Mouse (Mus musculus) liver, embryonic 11.5 days (tissue): ENCODE data around the gene Lypd4. TPM values are rescaled to one million over a fixed set of nuclear protein-coding genes. Genes with fewer than 3 reads are reported as not detected.
A peak's percentile ranks its signal among the peaks of the same experiment; 100 is the strongest.

Experiments used
- ATAC-seq: fragments of 200-750 bp; cut with Nextera tagmentation; replicated peaks from 2 replicates; pipeline ENCODE4 v1.8.0; 2017; ENCODE audit warnings: moderate number of reproducible peaks, mild to moderate bottlenecking, moderate TSS enrichment, moderate library complexity; ENCODE audit not compliant: low FRiP score
- DNase-seq: peaks from one replicate; pipeline ENCODE4 v3.0.0-alpha.2; 2017; ENCODE audit warnings: low spot score
- H3K27ac ChIP-seq: fragments of 300-500 bp; sonication (generic); 2 replicates; pipeline ENCODE4 v1.5.1; 2014; ENCODE audit warnings: mild to moderate bottlenecking, low read depth, low read length, control low read depth
- H3K27me3 ChIP-seq: fragments of 300-500 bp; sonication (generic); replicated peaks from 2 replicates; pipeline ENCODE4 v1.6.1; 2014; ENCODE audit warnings: low read length, mixed read lengths; ENCODE audit not compliant: control insufficient read depth, insufficient read depth
- H3K36me3 ChIP-seq: fragments of 300-500 bp; sonication (generic); 2 replicates; pipeline ENCODE4 v1.6.1; 2014; ENCODE audit warnings: mild to moderate bottlenecking, low read length, moderate library complexity, mixed read lengths; ENCODE audit not compliant: control insufficient read depth, insufficient read depth
- H3K4me1 ChIP-seq: fragments of 300-500 bp; sonication (generic); replicated peaks from 2 replicates; pipeline ENCODE4 v1.6.1; 2014; ENCODE audit warnings: low read length, mixed read lengths; ENCODE audit not compliant: control insufficient read depth, insufficient read depth
- H3K4me2 ChIP-seq: fragments of 300-500 bp; sonication (generic); 2 replicates; pipeline ENCODE4 v1.6.1; 2014; ENCODE audit warnings: mild to moderate bottlenecking, control low read depth, moderate library complexity
- H3K4me3 ChIP-seq: fragments of 300-500 bp; sonication (generic); 2 replicates; pipeline ENCODE4 v1.5.1; 2014; ENCODE audit warnings: low read depth, low read length, control low read depth
- H3K9ac ChIP-seq: fragments of 300-500 bp; sonication (generic); 2 replicates; pipeline ENCODE4 v1.6.1; 2014; ENCODE audit warnings: low read depth, low read length, control low read depth
- H3K9me3 ChIP-seq: fragments of 300-500 bp; sonication (generic); 2 replicates; pipeline ENCODE4 v1.6.1; 2016; ENCODE audit warnings: low read length, inconsistent platforms, mixed read lengths; ENCODE audit not compliant: control insufficient read depth
- WGBS: fragments of 180-500 bp; shearing (Covaris S2); extraction: QIAGEN DNeasy Blood & Tissue Kit; methylation state at CpG from one replicate; pipeline ENCODE4 v1.1.7; 2014; 5-methylcytosine and 5-hydroxymethylcytosine counted together
- polyA plus RNA-seq: library from polyadenylated mRNA; unstranded; fragments of >200 nt; fragmentation: Nextera tagmentation; extraction: Ambion mirVana; gene quantifications from 2 replicates; pipeline ENCODE4 v1.2.1, GENCODE M21; 2014

Gene Lypd4
- polyA plus RNA-seq = not detected in 2 replicates

- Histone ChIP-seq H3K4me2 (no peak within 1 kb of the TSS), H3K4me3 (no peak within 1 kb of the TSS), H3K36me3 (no peaks in the 10 kb centered on the region), H3K27ac (no peak within 1 kb of the TSS), H3K9ac (no peak within 1 kb of the TSS), H3K4me1 (no peaks in the 10 kb centered on the region), H3K9me3 (no peaks in the 10 kb centered on the region), H3K27me3 (peaks cover 12% of the 10 kb centered on the region)
- WGBS = 39% methylated on average over 41 of the region's 41 CpGs
- ATAC-seq (no peak), DNase-seq (no peak)
These were observed at the start of gene Lypd4, which contains the start of gene Dmrtc2 for GRCm38 (mm10) chr7:24869532-24870165. Lypd4 (minus strand) TSS chr7:24869941. Dmrtc2 (plus strand) TSS chr7:24870057.

DNA sequence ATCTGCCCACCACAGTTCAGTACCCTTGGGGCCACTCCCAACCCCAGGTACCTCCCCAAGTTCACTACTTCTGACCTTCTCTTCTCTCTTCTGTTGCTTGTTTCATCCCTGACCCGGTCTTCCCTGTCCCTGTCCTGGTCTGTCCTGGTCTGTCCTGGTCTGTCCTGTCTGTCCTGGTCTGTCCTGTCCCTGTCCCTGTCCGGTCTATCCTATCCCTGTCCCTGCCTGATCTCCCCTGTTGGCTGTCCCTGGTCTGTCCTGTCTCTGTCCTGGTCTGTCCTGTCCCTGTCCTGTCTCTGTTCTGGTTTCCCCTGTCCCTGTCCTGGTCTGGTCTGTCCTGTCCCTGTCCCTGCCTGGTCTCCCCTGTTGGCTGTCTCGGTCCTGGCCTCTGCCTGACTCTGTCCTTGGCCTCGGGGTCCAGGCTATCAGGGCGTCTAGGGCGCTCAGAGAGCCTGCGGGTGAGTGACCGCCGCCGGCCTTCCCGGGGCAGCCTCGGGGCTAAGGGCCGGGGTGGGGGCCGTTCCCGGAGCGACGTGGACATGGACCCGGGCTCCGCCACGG lies 49.1 kb upstream of the Lypd4 start:
- no peak overlapping the region for H3K27ac ChIP-seq
- no peak overlapping the region for H3K9ac ChIP-seq
- ATAC-seq (0 out of 2 replicates have a peak, but pooled peaks have one; percentile 27), DNase-seq (no peak)
- peaks cover 48% of the 10 kb centered on the region for H3K36me3 ChIP-seq
- H3K4me1 ChIP-seq = no peaks in the 10 kb centered on the region
- no peaks in the 10 kb centered on the region for H3K27me3 ChIP-seq
- 89% methylated on average over 20 of the region's 20 CpGs for WGBS
- H3K9me3 ChIP-seq = no peaks in the 10 kb centered on the region
- H3K4me3 ChIP-seq = no peak overlapping the region
- H3K4me2 ChIP-seq = no peak overlapping the region

- no peak overlapping the region for H3K9ac ChIP-seq
- no peak overlapping the region for H3K4me3 ChIP-seq
- H3K9me3 ChIP-seq = no peaks in the 10 kb centered on the region
- no peak for ATAC-seq
- no peak overlapping the region for H3K4me2 ChIP-seq
- H3K4me1 ChIP-seq = peaks cover 5% of the 10 kb centered on the region
- H3K36me3 ChIP-seq = peaks cover 36% of the 10 kb centered on the region
- DNase-seq = no peak
- no peak overlapping the region for H3K27ac ChIP-seq
- no peaks in the 10 kb centered on the region for H3K27me3 ChIP-seq
- WGBS = 93% methylated on average over 14 of the region's 14 CpGs
These were observed 42.7 kb upstream of the Lypd4 start for GRCm38 (mm10) chr7:24912480-24912879.

- no peak for DNase-seq
- peaks cover 20% of the 10 kb centered on the region for H3K36me3 ChIP-seq
- H3K27me3 ChIP-seq = no peaks in the 10 kb centered on the region
- no peak overlapping the region; the same call in 1 of the 2 replicates for H3K27ac ChIP-seq
- WGBS = 29% methylated on average over 13 of the region's 13 CpGs
- ATAC-seq = no peak
- peak overlapping the region; percentile 36 for H3K4me2 ChIP-seq
- H3K4me3 ChIP-seq = no peak overlapping the region
- H3K4me1 ChIP-seq = peaks cover 32% of the 10 kb centered on the region
- H3K9ac ChIP-seq = 0 out of 2 replicates have a peak overlapping the region, but pooled peaks have one; percentile 20
- H3K9me3 ChIP-seq = no peaks in the 10 kb centered on the region
These were observed 37.5 kb upstream of the Lypd4 start for GRCm38 (mm10) chr7:24907211-24907748.

DNA sequence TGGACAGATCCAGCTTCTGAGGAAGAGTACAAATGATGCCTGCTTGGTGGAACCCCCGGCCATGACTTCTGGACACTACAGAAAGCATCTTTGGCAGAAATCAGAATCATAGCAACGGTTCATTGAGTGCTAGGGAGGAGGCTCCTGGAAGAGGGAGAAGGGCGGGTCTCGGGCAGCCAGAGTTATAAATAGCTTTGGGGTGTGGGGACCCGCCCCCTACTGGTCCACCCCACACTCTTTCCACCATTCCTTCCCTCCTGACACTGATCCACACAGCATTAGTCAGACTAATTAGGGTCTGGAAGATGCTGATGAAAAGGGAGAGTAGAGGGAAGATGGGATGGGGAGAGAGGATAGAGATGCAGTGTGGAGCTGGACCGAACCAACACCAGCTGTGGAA lies 36.8 kb upstream of the Lypd4 start:
- no peak for DNase-seq
- Histone ChIP-seq H3K9me3 (no peaks in the 10 kb centered on the region), H3K9ac (no peak overlapping the region), H3K4me1 (peaks cover 39% of the 10 kb centered on the region), H3K27me3 (no peaks in the 10 kb centered on the region), H3K4me3 (no peak overlapping the region), H3K36me3 (peaks cover 16% of the 10 kb centered on the region), H3K27ac (no peak overlapping the region), H3K4me2 (peak overlapping the region; percentile 36)
- ATAC-seq = no peak
- 27% methylated on average over 6 of the region's 6 CpGs for WGBS

DNA sequence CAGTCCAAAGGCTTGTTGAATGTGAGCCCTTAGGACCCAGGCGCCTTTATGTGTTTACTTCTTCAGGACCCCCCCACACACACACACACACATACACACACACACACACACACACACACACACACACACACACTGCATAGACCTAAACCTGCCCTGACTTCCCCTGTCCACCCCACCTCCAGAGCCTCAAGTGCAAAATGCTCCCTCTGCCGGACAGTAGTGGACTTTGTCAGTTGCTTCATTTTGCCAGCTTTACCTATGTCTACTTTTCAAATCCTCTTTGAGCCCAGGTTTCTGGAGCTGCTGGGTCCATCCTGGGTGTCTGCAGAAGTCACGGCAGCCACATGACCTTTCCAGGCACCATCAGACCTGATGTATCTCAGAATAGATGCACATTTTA lies 35.2 kb upstream of the Lypd4 start:
- Histone ChIP-seq H3K4me3 (peak overlapping the region; percentile 80), H3K4me1 (peaks cover 39% of the 10 kb centered on the region), H3K27me3 (no peaks in the 10 kb centered on the region), H3K9ac (peak overlapping the region; percentile 76), H3K4me2 (peak overlapping the region; percentile 85), H3K36me3 (peaks cover 15% of the 10 kb centered on the region), H3K27ac (peak overlapping the region; percentile 84), H3K9me3 (no peaks in the 10 kb centered on the region)
- WGBS = 18% methylated on average over 3 of the region's 3 CpGs
- DNase-seq = no peak
- peak; percentile 46 for ATAC-seq

- Histone ChIP-seq H3K9ac (peak overlapping the region; percentile 80), H3K36me3 (peaks cover 12% of the 10 kb centered on the region; the same call in 1 of the 2 replicates), H3K4me2 (peak overlapping the region; percentile 85), H3K27ac (peak overlapping the region; percentile 84), H3K27me3 (no peaks in the 10 kb centered on the region), H3K9me3 (no peaks in the 10 kb centered on the region), H3K4me1 (peaks cover 39% of the 10 kb centered on the region), H3K4me3 (peak overlapping the region; percentile 80)
- peak; percentile 94 for ATAC-seq
- under 1% methylated on average over 30 of the region's 30 CpGs for WGBS
- peak; percentile 91 for DNase-seq
These were observed 34.3 kb upstream of the Lypd4 start for GRCm38 (mm10) chr7:24904070-24904483.

GRCm38 (mm10) chr7:24903444-24903825 lies 33.7 kb upstream of the Lypd4 start:
- peaks cover 39% of the 10 kb centered on the region for H3K4me1 ChIP-seq

More at GRCm38 (mm10) chr7:24903444-24903825, 33.7 kb upstream of the Lypd4 start:
- Histone ChIP-seq H3K27ac (peak overlapping the region; percentile 84), H3K9ac (peak overlapping the region; percentile 80), H3K4me3 (peak overlapping the region; percentile 80), H3K9me3 (no peaks in the 10 kb centered on the region), H3K4me2 (peak overlapping the region; percentile 85), H3K27me3 (no peaks in the 10 kb centered on the region), H3K36me3 (peaks cover 8% of the 10 kb centered on the region; the same call in 1 of the 2 replicates)
- ATAC-seq (no peak), DNase-seq (no peak)
- 13% methylated on average over 10 of the region's 10 CpGs for WGBS
